Mouse (Mus musculus) midbrain, embryonic 14.5 days (tissue): ENCODE data around the gene Wasl. TPM values are rescaled to one million over a fixed set of nuclear protein-coding genes. Genes with fewer than 3 reads are reported as not detected.

Experiments
- ATAC-seq: fragments of 200-750 bp; cut with Nextera tagmentation; 2 replicates; pipeline ENCODE4 v1.8.0; 2017; ENCODE audit warnings: moderate number of reproducible peaks, moderate library complexity; ENCODE audit not compliant: low FRiP score, low TSS enrichment
- DNase-seq: peaks from one replicate; pipeline ENCODE4 v3.0.0-alpha.2; 2015
- H3K27ac ChIP-seq: fragments of 300-500 bp; sonication (generic); replicated peaks from 2 replicates; pipeline ENCODE4 v1.5.1; 2014; ENCODE audit warnings: mild to moderate bottlenecking, low read depth, low read length, moderate library complexity
- H3K27me3 ChIP-seq: fragments of 300-500 bp; sonication (generic); 2 replicates; pipeline ENCODE4 v1.6.1; 2014; ENCODE audit warnings: low read length, control low read depth, mixed read lengths; ENCODE audit not compliant: control insufficient read depth, insufficient read depth
- H3K36me3 ChIP-seq: fragments of 300-500 bp; sonication (generic); 2 replicates; pipeline ENCODE4 v1.6.1; 2014; ENCODE audit warnings: low read length, control low read depth; ENCODE audit not compliant: control insufficient read depth, insufficient read depth
- H3K4me1 ChIP-seq: fragments of 300-500 bp; sonication (generic); 2 replicates; pipeline ENCODE4 v1.6.1; 2014; ENCODE audit warnings: mild to moderate bottlenecking, antibody characterized with exemption, low read length, control low read depth; ENCODE audit not compliant: control insufficient read depth, insufficient read depth
- H3K4me2 ChIP-seq: fragments of 300-500 bp; sonication (generic); 2 replicates; pipeline ENCODE4 v1.6.1; 2014; ENCODE audit warnings: mild to moderate bottlenecking, low read length, moderate library complexity
- H3K4me3 ChIP-seq: fragments of 300-500 bp; sonication (generic); replicated peaks from 2 replicates; pipeline ENCODE4 v1.5.1; 2014; ENCODE audit warnings: low read depth, low read length
- H3K9ac ChIP-seq: fragments of 300-500 bp; sonication (generic); replicated peaks from 2 replicates; pipeline ENCODE4 v1.6.1; 2014; ENCODE audit warnings: mild to moderate bottlenecking, low read length, moderate library complexity
- H3K9me3 ChIP-seq: fragments of 300-500 bp; sonication (generic); 2 replicates; pipeline ENCODE4 v1.6.1; 2016; ENCODE audit warnings: low read length, control low read depth, mixed read lengths; ENCODE audit not compliant: control insufficient read depth
- WGBS: fragments of 180-500 bp; shearing (Covaris S2); extraction: QIAGEN DNeasy Blood & Tissue Kit; methylation state at CpG from one replicate; pipeline ENCODE4 v1.1.7; 2014; 5-methylcytosine and 5-hydroxymethylcytosine counted together
- polyA plus RNA-seq: library from polyadenylated mRNA; unstranded; fragments of >200 nt; fragmentation: Nextera tagmentation; extraction: Ambion mirVana; gene quantifications from 2 replicates; pipeline ENCODE4 v1.2.1, GENCODE M21; 2014

Gene Wasl
- polyA plus RNA-seq, 1 experiment from 2014 or later, result 53.1 TPM

DNA sequence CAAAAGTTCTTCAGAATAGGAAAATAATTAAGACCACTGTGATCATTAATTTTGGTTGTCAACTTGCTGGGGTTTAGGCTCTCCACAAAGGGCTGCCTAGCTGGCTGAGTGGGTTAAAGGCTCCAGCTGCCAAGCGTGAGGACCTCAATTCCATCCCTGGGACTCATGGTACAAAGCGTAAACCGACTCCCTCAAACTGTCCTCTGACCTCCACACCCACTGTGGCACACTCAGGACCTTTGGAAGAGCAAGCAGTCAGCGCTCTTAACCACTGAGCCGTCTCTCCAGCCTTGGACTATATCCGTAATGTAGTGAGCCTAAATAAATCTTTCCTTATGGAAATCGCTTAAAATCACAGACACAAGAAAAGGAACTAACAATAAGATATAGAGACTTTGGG lies 13.3 kb downstream of the Wasl start:
- no peaks in the 10 kb centered on the region for H3K36me3 ChIP-seq
- 84% methylated on average over 7 of the region's 7 CpGs for WGBS
- DNase-seq (no peak), ATAC-seq (no peak)
- H3K27ac ChIP-seq, result no peak overlapping the region
- no peak overlapping the region for H3K4me2 ChIP-seq
- H3K4me1 ChIP-seq, result no peaks in the 10 kb centered on the region; the same call in 1 of the 2 replicates
- no peaks in the 10 kb centered on the region for H3K9me3 ChIP-seq
- H3K9ac ChIP-seq, result no peak overlapping the region
- no peak overlapping the region for H3K4me3 ChIP-seq
- no peaks in the 10 kb centered on the region for H3K27me3 ChIP-seq

DNA sequence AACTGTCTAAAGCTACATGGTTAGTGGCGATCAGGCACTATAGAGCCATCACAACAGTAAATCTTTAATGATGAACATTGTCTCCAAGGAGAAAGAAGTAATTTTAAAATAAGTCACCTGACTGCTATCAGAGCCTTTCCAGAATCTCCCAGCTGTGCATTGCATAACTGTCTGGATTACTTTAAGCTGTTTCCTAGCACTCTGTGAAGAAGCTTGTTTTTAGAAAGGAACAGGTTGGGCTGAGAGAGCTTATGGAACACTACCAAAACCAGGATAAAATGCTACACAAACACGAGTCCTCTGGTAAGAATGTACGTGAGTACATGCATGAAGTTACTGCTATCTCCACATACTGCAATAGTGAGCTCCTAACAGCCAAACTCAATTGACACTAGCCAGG lies 14.1 kb downstream of the Wasl start:
- H3K4me2 ChIP-seq, result no peak overlapping the region
- WGBS, result 83% methylated on average over 3 of the region's 3 CpGs
- no peak overlapping the region for H3K4me3 ChIP-seq
- ATAC-seq, result no peak
- H3K9me3 ChIP-seq, result no peaks in the 10 kb centered on the region
- no peak overlapping the region for H3K27ac ChIP-seq
- H3K36me3 ChIP-seq, result no peaks in the 10 kb centered on the region
- DNase-seq, result no peak
- no peak overlapping the region for H3K9ac ChIP-seq
- no peaks in the 10 kb centered on the region; the same call in 1 of the 2 replicates for H3K4me1 ChIP-seq
- H3K27me3 ChIP-seq, result no peaks in the 10 kb centered on the region

DNA sequence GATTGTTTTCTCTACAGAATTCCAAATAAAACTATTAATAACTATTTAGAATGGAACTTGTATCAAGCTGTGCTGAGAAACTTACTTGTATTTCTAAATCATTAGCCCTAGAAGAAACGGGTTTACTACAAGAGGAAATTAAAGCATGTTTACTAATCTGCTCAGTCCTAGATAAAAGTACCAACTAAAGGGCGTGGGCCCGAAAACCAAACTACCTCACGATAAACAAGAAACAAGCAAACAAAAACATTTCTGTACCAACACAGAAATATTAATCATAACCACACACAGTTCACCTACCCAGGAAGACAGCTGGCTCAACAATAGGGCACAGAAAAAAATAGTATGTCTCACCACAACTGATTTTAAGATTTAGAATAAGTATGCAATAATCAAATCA lies 16.4 kb downstream of the Wasl start:
- Histone ChIP-seq H3K27me3 (no peaks in the 10 kb centered on the region), H3K4me3 (no peak overlapping the region), H3K9ac (no peak overlapping the region), H3K36me3 (0 out of 2 replicates have a peak, but pooled peaks cover 2% of the 10 kb centered on the region), H3K27ac (no peak overlapping the region), H3K9me3 (no peaks in the 10 kb centered on the region), H3K4me1 (no peaks in the 10 kb centered on the region; the same call in 1 of the 2 replicates), H3K4me2 (no peak overlapping the region)
- DNase-seq (no peak), ATAC-seq (no peak)
- WGBS, result 92% methylated on average over 4 of the region's 4 CpGs

DNA sequence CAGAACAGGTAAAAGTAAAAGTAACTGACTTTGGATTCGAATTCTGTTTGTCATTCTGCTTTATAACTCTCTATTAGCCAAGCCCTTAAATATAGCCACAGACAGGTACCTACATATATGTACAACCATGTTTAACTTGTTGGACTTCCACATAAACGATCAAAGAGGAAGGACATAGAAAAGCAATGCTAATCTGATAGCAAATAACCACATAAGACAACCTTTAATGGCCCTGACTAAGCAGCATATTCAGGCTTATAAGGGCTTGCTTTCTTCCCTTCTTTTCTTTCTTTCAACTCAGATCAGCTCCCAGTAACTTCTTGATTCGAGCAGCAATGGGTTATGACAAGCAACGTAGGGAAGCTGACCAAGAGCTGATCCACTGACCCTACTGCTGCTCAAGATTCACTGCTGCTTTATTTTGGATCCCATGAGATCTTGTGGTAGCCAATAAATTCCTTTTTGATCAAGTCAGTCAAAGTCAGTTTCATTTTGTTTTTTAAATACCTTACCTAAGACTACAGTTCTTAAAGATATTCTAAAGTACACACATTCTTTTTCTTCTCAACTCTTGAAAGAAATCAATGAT lies 17.6 kb downstream of the Wasl start:
- DNase-seq (no peak), ATAC-seq (no peak)
- Histone ChIP-seq H3K27me3 (no peaks in the 10 kb centered on the region), H3K36me3 (0 out of 2 replicates have a peak, but pooled peaks cover 2% of the 10 kb centered on the region), H3K27ac (no peak overlapping the region), H3K4me3 (no peak overlapping the region), H3K9ac (no peak overlapping the region), H3K4me2 (no peak overlapping the region), H3K4me1 (no peaks in the 10 kb centered on the region; the same call in 1 of the 2 replicates), H3K9me3 (no peaks in the 10 kb centered on the region)
- 80% methylated on average over 4 of the region's 4 CpGs for WGBS

DNA sequence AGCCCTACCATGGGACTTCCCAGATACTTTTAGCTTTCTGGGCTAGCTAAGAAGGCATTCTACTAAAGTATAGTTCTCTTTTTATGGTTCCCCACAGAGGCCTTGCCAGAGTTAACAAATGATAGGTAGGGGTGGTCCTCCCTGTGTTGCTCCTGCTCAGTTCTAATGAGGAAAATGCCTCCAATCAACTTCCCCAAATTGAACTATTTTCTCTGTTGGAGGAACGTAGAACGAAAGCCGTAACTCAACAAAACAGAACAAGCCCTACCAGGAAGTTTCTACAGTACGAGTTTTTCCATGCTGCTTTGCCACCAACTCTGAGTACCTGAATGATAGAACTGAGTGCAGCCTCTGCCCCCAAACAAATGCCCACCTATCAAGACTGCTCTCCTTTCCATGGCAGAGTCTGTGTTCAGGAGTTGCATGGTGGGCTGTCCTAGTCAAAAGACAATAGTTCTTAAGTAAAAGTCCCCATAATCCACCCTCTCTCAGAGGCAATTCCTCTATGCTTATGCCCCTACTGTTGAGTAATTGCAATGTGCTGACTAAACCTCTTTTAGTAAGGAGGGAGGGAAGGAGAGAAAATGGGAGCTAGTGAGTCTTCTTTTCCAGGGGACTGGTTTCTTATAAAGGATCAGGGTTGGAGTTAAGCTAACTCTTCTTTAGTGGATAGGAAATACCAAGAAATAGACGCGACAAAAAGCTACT lies 19.3 kb downstream of the Wasl start:
- no peak overlapping the region for H3K4me3 ChIP-seq
- 94% methylated on average over 6 of the region's 6 CpGs for WGBS
- no peak overlapping the region for H3K4me2 ChIP-seq
- no peaks in the 10 kb centered on the region for H3K9me3 ChIP-seq
- H3K27me3 ChIP-seq, result no peaks in the 10 kb centered on the region
- 0 out of 2 replicates have a peak, but pooled peaks cover 2% of the 10 kb centered on the region for H3K36me3 ChIP-seq
- DNase-seq (no peak), ATAC-seq (no peak)
- no peak overlapping the region for H3K9ac ChIP-seq
- H3K4me1 ChIP-seq, result no peaks in the 10 kb centered on the region; the same call in 1 of the 2 replicates
- no peak overlapping the region for H3K27ac ChIP-seq

DNA sequence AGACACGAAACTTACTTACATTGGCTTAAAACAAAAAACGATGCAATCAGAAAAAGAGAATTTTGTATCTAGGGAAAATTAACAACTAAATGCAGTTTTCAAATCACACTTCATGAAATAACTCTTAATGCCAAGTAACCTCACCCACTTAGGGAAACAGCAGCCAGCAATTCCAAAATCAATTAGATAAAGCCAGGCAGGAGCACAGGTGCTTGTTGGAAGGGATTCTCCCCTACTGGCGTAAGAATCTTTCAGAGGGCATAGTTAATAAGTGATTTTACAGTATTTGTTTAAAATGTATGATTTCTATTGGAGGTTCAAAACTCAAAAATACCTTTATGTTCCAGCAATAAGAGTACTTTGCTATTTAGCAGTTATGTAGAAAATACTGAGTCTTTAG lies 21.8 kb downstream of the Wasl start:
- 95% methylated on average over 3 of the region's 3 CpGs for WGBS
- no peak overlapping the region for H3K4me2 ChIP-seq
- H3K9ac ChIP-seq, result no peak overlapping the region
- no peaks in the 10 kb centered on the region for H3K9me3 ChIP-seq
- ATAC-seq (no peak), DNase-seq (no peak)
- H3K27ac ChIP-seq, result no peak overlapping the region
- H3K4me1 ChIP-seq, result no peaks in the 10 kb centered on the region
- no peaks in the 10 kb centered on the region for H3K27me3 ChIP-seq
- H3K4me3 ChIP-seq, result no peak overlapping the region
- H3K36me3 ChIP-seq, result 0 out of 2 replicates have a peak, but pooled peaks cover 2% of the 10 kb centered on the region

DNA sequence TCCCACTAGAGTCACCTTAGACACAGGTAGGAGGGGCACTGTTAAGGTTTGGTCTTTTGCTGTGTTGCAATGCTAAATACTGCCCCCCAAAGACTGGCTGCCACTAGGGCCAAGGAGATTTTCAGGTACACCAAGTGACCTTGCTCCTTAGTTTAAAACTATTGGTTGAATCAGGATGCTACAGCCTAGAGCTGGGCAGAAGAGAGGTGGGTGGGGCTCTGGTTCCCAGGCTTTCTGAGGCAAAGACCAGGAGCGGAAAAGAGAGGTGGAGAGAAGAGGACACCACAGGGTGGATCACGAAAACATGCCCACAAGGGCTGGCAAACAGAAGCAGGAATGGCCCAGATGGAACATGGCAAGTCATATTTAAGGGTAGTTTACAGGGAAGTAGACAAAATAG lies 22.6 kb downstream of the Wasl start:
- Histone ChIP-seq H3K4me2 (no peak overlapping the region), H3K4me3 (no peak overlapping the region), H3K27me3 (no peaks in the 10 kb centered on the region), H3K27ac (no peak overlapping the region), H3K9me3 (no peaks in the 10 kb centered on the region), H3K4me1 (no peaks in the 10 kb centered on the region), H3K36me3 (0 out of 2 replicates have a peak, but pooled peaks cover 2% of the 10 kb centered on the region), H3K9ac (no peak overlapping the region)
- DNase-seq (no peak), ATAC-seq (no peak)
- WGBS, result 98% methylated on average over 2 of the region's 2 CpGs

DNA sequence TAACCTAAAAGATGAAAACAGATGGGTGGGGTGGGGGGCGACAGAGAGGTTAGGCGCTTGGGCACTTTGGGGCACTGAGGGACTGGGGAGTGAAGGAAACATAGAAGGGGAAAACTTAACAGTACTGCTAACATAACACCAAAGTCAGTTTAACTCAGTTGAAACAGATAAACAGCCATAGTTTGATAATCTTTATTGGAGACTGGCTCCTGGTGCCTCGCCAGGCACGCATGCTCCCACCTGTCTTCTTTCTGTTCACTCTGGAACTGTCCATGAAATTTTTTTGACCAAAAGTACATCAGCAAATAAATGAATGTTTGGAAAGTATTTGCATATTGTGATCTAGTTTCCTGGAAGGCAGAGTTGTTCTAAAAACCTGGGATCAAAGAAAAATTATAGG lies 23.5 kb downstream of the Wasl start:
- no peaks in the 10 kb centered on the region for H3K27me3 ChIP-seq
- 0 out of 2 replicates have a peak, but pooled peaks cover 2% of the 10 kb centered on the region for H3K36me3 ChIP-seq
- no peak overlapping the region for H3K27ac ChIP-seq
- H3K4me3 ChIP-seq, result no peak overlapping the region
- H3K9me3 ChIP-seq, result no peaks in the 10 kb centered on the region
- DNase-seq (no peak), ATAC-seq (no peak)
- no peaks in the 10 kb centered on the region for H3K4me1 ChIP-seq
- no peak overlapping the region for H3K9ac ChIP-seq
- H3K4me2 ChIP-seq, result no peak overlapping the region
- 92% methylated on average over 4 of the region's 4 CpGs for WGBS

DNA sequence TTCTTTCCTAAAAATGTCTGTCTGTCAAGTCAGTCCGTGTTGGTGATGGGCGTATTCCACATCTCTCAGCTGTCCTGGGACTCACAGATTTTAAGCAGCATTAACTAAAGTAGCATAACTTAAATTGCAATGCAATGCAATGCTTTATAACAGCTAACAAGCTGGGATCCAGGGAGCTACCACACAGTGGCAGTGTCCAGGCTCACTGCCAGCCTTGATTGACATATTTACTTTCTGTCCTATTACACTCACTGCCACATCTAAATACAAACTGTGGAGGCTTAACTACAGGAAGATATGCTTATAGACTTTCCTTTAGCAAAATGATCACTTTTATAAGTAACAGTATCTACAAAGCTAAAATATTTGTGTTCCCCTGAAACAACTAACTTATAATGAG lies 29.0 kb downstream of the Wasl start:
- WGBS, result 89% methylated on average over 2 of the region's 2 CpGs

More for the DNA sequence above, 29.0 kb downstream of the Wasl start:
- no peak overlapping the region for H3K9ac ChIP-seq
- H3K27me3 ChIP-seq, result no peaks in the 10 kb centered on the region
- peaks cover 10% of the 10 kb centered on the region for H3K36me3 ChIP-seq
- H3K4me1 ChIP-seq, result no peaks in the 10 kb centered on the region
- H3K9me3 ChIP-seq, result no peaks in the 10 kb centered on the region
- no peak for DNase-seq
- ATAC-seq, result no peak
- no peak overlapping the region for H3K4me2 ChIP-seq
- no peak overlapping the region for H3K4me3 ChIP-seq
- H3K27ac ChIP-seq, result no peak overlapping the region
